12 mouse cellular contexts compared by ENCODE assay signal in genomic region chr10:80098630-80099029, GRCm38 (mm10). TPM values are rescaled to one million over a fixed set of nuclear protein-coding genes. Genes with fewer than 3 reads are reported as not detected.
A peak's percentile ranks its signal among the peaks of the same experiment; 100 is the strongest.
DNase-seq lines count a peak whose midpoint lies in the region; ATAC-seq lines count a peak whose summit lies in the region.
"Had no signal": no experiment of that assay in that cellular context is flagged by ENCODE, and none has a peak within 500 bp of the region (broad histone marks: within the 10 kb centered on the region; RNA-seq: fewer than 3 reads in every experiment).

No protein-coding gene starts in this region.

- peak; percentile 30 for DNase-seq in kidney, adult 9 months
- no peak for DNase-seq in liver, embryonic 13.5 days
- no peak for DNase-seq in spleen, adult 12 weeks (ENCODE audit: low spot score)
- no peak for DNase-seq in ovary, postnatal 14 days (ENCODE audit: low spot score)
- DNase-seq: cerebellum, postnatal 36 days; layer of hippocampus, adult 9-11 months; left cerebral cortex, postnatal 4 days had no signal

- H3K27ac ChIP-seq in kidney, embryonic 14.5 days (ENCODE audit: low read depth, low read length): no peak overlapping the region
- H3K27ac ChIP-seq in intestine, embryonic 15.5 days: 0 out of 2 replicates have a peak overlapping the region, but pooled peaks have one; percentile 23
- H3K27ac ChIP-seq in liver, embryonic 13.5 days: peak overlapping the region; percentile 88
- H3K27ac ChIP-seq: hindbrain, postnatal 0 days had no signal

- H3K4me1 ChIP-seq in kidney, embryonic 14.5 days (ENCODE audit: control insufficient read depth, insufficient read depth, low read length): peaks cover 34% of the 10 kb centered on the region
- peaks cover 55% of the 10 kb centered on the region for H3K4me1 ChIP-seq in intestine, embryonic 15.5 days (replicated peaks)
- peaks cover 93% of the 10 kb centered on the region for H3K4me1 ChIP-seq in liver, embryonic 13.5 days (replicated peaks)

- WGBS in kidney, embryonic 14.5 days: 86% methylated on average over 5 of the region's 5 CpGs
- 64% methylated on average over 5 of the region's 5 CpGs for WGBS in intestine, embryonic 15.5 days
- WGBS in liver, embryonic 13.5 days (ENCODE audit: insufficient replicate concordance): 61% methylated on average over 5 of the region's 5 CpGs

- no peak overlapping the region for H3K9ac ChIP-seq in kidney, embryonic 14.5 days (ENCODE audit: low read depth, low read length)
- no peak overlapping the region for H3K9ac ChIP-seq in intestine, embryonic 15.5 days
- peak overlapping the region; percentile 52 for H3K9ac ChIP-seq in liver, embryonic 13.5 days

- ATAC-seq in kidney, embryonic 14.5 days (ENCODE audit: low FRiP score, low TSS enrichment): no peak
- ATAC-seq in intestine, embryonic 15.5 days: peak; percentile 54
- no peak for ATAC-seq in liver, embryonic 13.5 days (ENCODE audit: low read depth)
- ATAC-seq in monocyte, adult 5-6 weeks (replicated peaks; ENCODE audit: insufficient number of reproducible peaks, low FRiP score, low TSS enrichment, poor library complexity, severe bottlenecking): peak; percentile 52
- ATAC-seq: hindbrain, postnatal 0 days; midbrain, embryonic 16.5 days had no signal

- H3K9me3 ChIP-seq in kidney, embryonic 14.5 days (ENCODE audit: control insufficient read depth, low read length): no peaks in the 10 kb centered on the region
- H3K9me3 ChIP-seq in intestine, embryonic 15.5 days: no peaks in the 10 kb centered on the region
- H3K9me3 ChIP-seq in liver, embryonic 13.5 days (replicated peaks): no peaks in the 10 kb centered on the region

- H3K4me2 ChIP-seq in kidney, embryonic 14.5 days (replicated peaks; ENCODE audit: low read depth, low read length): no peak overlapping the region
- H3K4me2 ChIP-seq in intestine, embryonic 15.5 days (replicated peaks): peak overlapping the region; percentile 24
- H3K4me2 ChIP-seq in liver, embryonic 13.5 days: peak overlapping the region; percentile 40

- no peaks in the 10 kb centered on the region for H3K36me3 ChIP-seq in kidney, embryonic 14.5 days (ENCODE audit: control insufficient read depth, insufficient read depth, low read length)
- H3K36me3 ChIP-seq in intestine, embryonic 15.5 days: no peaks in the 10 kb centered on the region
- H3K36me3 ChIP-seq in liver, embryonic 13.5 days: 0 out of 2 replicates have a peak, but pooled peaks cover 9% of the 10 kb centered on the region

- H3K4me3 ChIP-seq in kidney, embryonic 14.5 days (ENCODE audit: low read length): no peak overlapping the region
- no peak overlapping the region for H3K4me3 ChIP-seq in intestine, embryonic 15.5 days (replicated peaks)
- H3K4me3 ChIP-seq in liver, embryonic 13.5 days (replicated peaks): no peak overlapping the region; the same call in 1 of the 2 replicates

- no peaks in the 10 kb centered on the region for H3K27me3 ChIP-seq in kidney, embryonic 14.5 days (ENCODE audit: control insufficient read depth, insufficient read depth, low read length)
- no peaks in the 10 kb centered on the region for H3K27me3 ChIP-seq in intestine, embryonic 15.5 days (replicated peaks)
- H3K27me3 ChIP-seq in liver, embryonic 13.5 days: no peaks in the 10 kb centered on the region

RNA-seq across cellular contexts. Expression of gene Sbno2, which starts 6.7 kb away (rescaled TPM):
- 10.6 and 14.8 TPM in 2 replicates for polyA plus RNA-seq in kidney, embryonic 14.5 days (2014; fragmentation: Nextera tagmentation; extraction: Ambion mirVana)
- 12.8 and 14.0 TPM in 2 replicates for polyA plus RNA-seq in intestine, embryonic 15.5 days (2015; fragmentation: Nextera tagmentation; extraction: Ambion mirVana)
- 9.2 and 9.9 TPM in 2 replicates for polyA plus RNA-seq in liver, embryonic 13.5 days (2015; fragmentation: Nextera tagmentation; extraction: Ambion mirVana)
- 50.6 to 75.0 TPM (median 51.9 TPM) in 3 replicates for total RNA-seq in monocyte, adult 5-6 weeks (2017)

RNA-seq across cellular contexts. Expression of gene Stk11, which starts 17.0 kb away (rescaled TPM):
- polyA plus RNA-seq in kidney, embryonic 14.5 days (2014; fragmentation: Nextera tagmentation; extraction: Ambion mirVana): 26.6 and 42.0 TPM in 2 replicates
- 14.4 and 21.2 TPM in 2 replicates for polyA plus RNA-seq in intestine, embryonic 15.5 days (2015; fragmentation: Nextera tagmentation; extraction: Ambion mirVana)
- polyA plus RNA-seq in liver, embryonic 13.5 days (2015; fragmentation: Nextera tagmentation; extraction: Ambion mirVana): 16.2 and 18.3 TPM in 2 replicates
- total RNA-seq in monocyte, adult 5-6 weeks (2017): 155 to 177 TPM (median 155 TPM) in 3 replicates

RNA-seq across cellular contexts. Expression of gene Atp5d, which starts 39.8 kb away (rescaled TPM):
- 519 and 582 TPM in 2 replicates for polyA plus RNA-seq in kidney, embryonic 14.5 days (2014; fragmentation: Nextera tagmentation; extraction: Ambion mirVana)
- polyA plus RNA-seq in intestine, embryonic 15.5 days (2015; fragmentation: Nextera tagmentation; extraction: Ambion mirVana): 701 and 737 TPM in 2 replicates
- polyA plus RNA-seq in liver, embryonic 13.5 days (2015; fragmentation: Nextera tagmentation; extraction: Ambion mirVana): 358 and 362 TPM in 2 replicates
- total RNA-seq in monocyte, adult 5-6 weeks (2017): 26.1 to 49.8 TPM (median 29.5 TPM) in 3 replicates

RNA-seq across cellular contexts. Expression of gene Cbarp, which starts 42.0 kb away (rescaled TPM):
- 8.1 and 8.4 TPM in 2 replicates for polyA plus RNA-seq in kidney, embryonic 14.5 days (2014; fragmentation: Nextera tagmentation; extraction: Ambion mirVana)
- 4.8 and 5.1 TPM in 2 replicates for polyA plus RNA-seq in intestine, embryonic 15.5 days (2015; fragmentation: Nextera tagmentation; extraction: Ambion mirVana)
- polyA plus RNA-seq in liver, embryonic 13.5 days (2015; fragmentation: Nextera tagmentation; extraction: Ambion mirVana): 0.54 and 0.69 TPM in 2 replicates
- total RNA-seq in monocyte, adult 5-6 weeks (2017): 0.29 to 5.8 TPM (median 4.1 TPM) in 3 replicates

RNA-seq across cellular contexts. Expression of gene Midn, which starts 49.4 kb away (rescaled TPM):
- polyA plus RNA-seq in kidney, embryonic 14.5 days (2014; fragmentation: Nextera tagmentation; extraction: Ambion mirVana): 42.3 and 46.2 TPM in 2 replicates
- polyA plus RNA-seq in intestine, embryonic 15.5 days (2015; fragmentation: Nextera tagmentation; extraction: Ambion mirVana): 14.1 and 16.1 TPM in 2 replicates
- polyA plus RNA-seq in liver, embryonic 13.5 days (2015; fragmentation: Nextera tagmentation; extraction: Ambion mirVana): 3.0 and 3.3 TPM in 2 replicates
- total RNA-seq in monocyte, adult 5-6 weeks (2017): 27.3 to 65.5 TPM (median 29.9 TPM) in 3 replicates

Comparison
In these comparisons a context has a peak if more than half of its experiments do, and no peak if none do; other contexts are left out.
1. ATAC-seq: peak in intestine, embryonic 15.5 days (single experiment) and monocyte, adult 5-6 weeks (single experiment); none in kidney, embryonic 14.5 days (single experiment) and liver, embryonic 13.5 days (single experiment).